Mouse (Mus musculus): ENCODE measurements around the gene Grik2.

Grik2 gene

GRCm38 (mm10) chr10:49788381-49788906 lies at the start of gene Grik2:
Grik2 (minus strand) TSS chr10:49788766.
- no peak for DNase-seq

GRCm38 (mm10) chr10:49834392-49834791 lies 45.8 kb upstream of the Grik2 start:
- DNase-seq, result no peak

- DNase-seq, result no peak
Measured at GRCm38 (mm10) chr10:49807276-49807675, 18.7 kb upstream of the Grik2 start.

- DNase-seq, result no peak
Measured at GRCm38 (mm10) chr10:49801001-49801400, 12.4 kb upstream of the Grik2 start.

- DNase-seq, result no peak
Measured at GRCm38 (mm10) chr10:49794129-49794528, 5.6 kb upstream of the Grik2 start.

GRCm38 (mm10) chr10:49790326-49790725 lies 1.8 kb upstream of the Grik2 start:
- DNase-seq, result no peak

- no peak for DNase-seq
Measured at GRCm38 (mm10) chr10:49789711-49790110, 1.1 kb upstream of the Grik2 start.

GRCm38 (mm10) chr10:49788914-49789313 lies 348 bp upstream of the Grik2 start:
- DNase-seq, result no peak

GRCm38 (mm10) chr10:49786630-49787029 lies 1.9 kb downstream of the Grik2 start:
- DNase-seq, result no peak

GRCm38 (mm10) chr10:49785477-49785876 lies 3.1 kb downstream of the Grik2 start:
- no peak for DNase-seq

GRCm38 (mm10) chr10:49784831-49785230 lies 3.7 kb downstream of the Grik2 start:
- DNase-seq, result no peak

GRCm38 (mm10) chr10:49782741-49783691 lies 5.5 kb downstream of the Grik2 start:
- DNase-seq, result no peak

GRCm38 (mm10) chr10:49782061-49782460 lies 6.5 kb downstream of the Grik2 start:
- DNase-seq, result no peak

GRCm38 (mm10) chr10:49780430-49780829 lies 8.1 kb downstream of the Grik2 start:
- DNase-seq, result no peak

GRCm38 (mm10) chr10:49768897-49769296 lies 19.7 kb downstream of the Grik2 start:
- no peak for DNase-seq

GRCm38 (mm10) chr10:49767556-49767955 lies 21.0 kb downstream of the Grik2 start:
- no peak for DNase-seq

- no peak for DNase-seq
Measured at GRCm38 (mm10) chr10:49762607-49763006, 26.0 kb downstream of the Grik2 start.

GRCm38 (mm10) chr10:49751769-49752168 lies 36.8 kb downstream of the Grik2 start:
- DNase-seq, result no peak

GRCm38 (mm10) chr10:49731841-49732240 lies 56.7 kb downstream of the Grik2 start:
- DNase-seq, result no peak

- DNase-seq, result no peak
Measured at GRCm38 (mm10) chr10:49723706-49724105, 64.9 kb downstream of the Grik2 start.

- DNase-seq, result no peak
Measured at GRCm38 (mm10) chr10:49716856-49717255, 71.7 kb downstream of the Grik2 start.

- no peak for DNase-seq
Measured at GRCm38 (mm10) chr10:49709748-49710147, 78.8 kb downstream of the Grik2 start.

- DNase-seq, result no peak
Measured at GRCm38 (mm10) chr10:49704446-49704845, 84.1 kb downstream of the Grik2 start.

GRCm38 (mm10) chr10:49652320-49652719 lies 136.2 kb downstream of the Grik2 start:
- no peak for DNase-seq
